Mouse (Mus musculus): ENCODE results near the gene Mlh1. TPM values are rescaled to one million over a fixed set of nuclear protein-coding genes. Genes with fewer than 3 reads are reported as not detected.

The Mlh1 gene
- total RNA-seq, 1 experiment from 2014 or later: 55.0 TPM

- no peak for ATAC-seq (ENCODE audit: extremely low read depth, insufficient number of reproducible peaks, low FRiP score, poor library complexity, severe bottlenecking)
Measured at GRCm38 (mm10) chr9:111237726-111238125, 33.9 kb downstream of the Mlh1 start.

- no peak for ATAC-seq (ENCODE audit: extremely low read depth, insufficient number of reproducible peaks, low FRiP score, poor library complexity, severe bottlenecking)
Measured at GRCm38 (mm10) chr9:111234701-111235100, 36.9 kb downstream of the Mlh1 start.

GRCm38 (mm10) chr9:111228446-111228845 is 43.1 kb downstream of the Mlh1 start:
- no peak for ATAC-seq (ENCODE audit: extremely low read depth, insufficient number of reproducible peaks, low FRiP score, poor library complexity, severe bottlenecking)

- ATAC-seq (ENCODE audit: extremely low read depth, insufficient number of reproducible peaks, low FRiP score, poor library complexity, severe bottlenecking): no peak
Measured at GRCm38 (mm10) chr9:111223406-111223805, 48.2 kb downstream of the Mlh1 start.

GRCm38 (mm10) chr9:111221580-111221979 is 50.0 kb downstream of the Mlh1 start:
- ATAC-seq (ENCODE audit: extremely low read depth, insufficient number of reproducible peaks, low FRiP score, poor library complexity, severe bottlenecking): no peak

GRCm38 (mm10) chr9:111220551-111221080 is 51.0 kb downstream of the Mlh1 start:
- 0 out of 2 replicates have a peak, but pooled peaks have one; percentile 26 for ATAC-seq (ENCODE audit: extremely low read depth, insufficient number of reproducible peaks, low FRiP score, poor library complexity, severe bottlenecking)

GRCm38 (mm10) chr9:111216424-111216823 is 55.2 kb downstream of the Mlh1 start:
- ATAC-seq (ENCODE audit: extremely low read depth, insufficient number of reproducible peaks, low FRiP score, poor library complexity, severe bottlenecking): 0 out of 2 replicates have a peak, but pooled peaks have one; percentile 36

GRCm38 (mm10) chr9:111213501-111213900 is 58.1 kb downstream of the Mlh1 start:
- ATAC-seq (ENCODE audit: extremely low read depth, insufficient number of reproducible peaks, low FRiP score, poor library complexity, severe bottlenecking): no peak

- ATAC-seq (ENCODE audit: extremely low read depth, insufficient number of reproducible peaks, low FRiP score, poor library complexity, severe bottlenecking): no peak
Measured at GRCm38 (mm10) chr9:111211122-111212041, 60.2 kb downstream of the Mlh1 start.

GRCm38 (mm10) chr9:111210412-111210811 is 61.2 kb downstream of the Mlh1 start:
- ATAC-seq (ENCODE audit: extremely low read depth, insufficient number of reproducible peaks, low FRiP score, poor library complexity, severe bottlenecking): no peak

- ATAC-seq (ENCODE audit: extremely low read depth, insufficient number of reproducible peaks, low FRiP score, poor library complexity, severe bottlenecking): no peak
Measured at GRCm38 (mm10) chr9:111209158-111209699, 62.4 kb downstream of the Mlh1 start.

GRCm38 (mm10) chr9:111208185-111208584 is 63.4 kb downstream of the Mlh1 start:
- no peak for ATAC-seq (ENCODE audit: extremely low read depth, insufficient number of reproducible peaks, low FRiP score, poor library complexity, severe bottlenecking)

- no peak for ATAC-seq (ENCODE audit: extremely low read depth, insufficient number of reproducible peaks, low FRiP score, poor library complexity, severe bottlenecking)
Measured at GRCm38 (mm10) chr9:111207683-111208082, 63.9 kb downstream of the Mlh1 start.

- ATAC-seq (ENCODE audit: extremely low read depth, insufficient number of reproducible peaks, low FRiP score, poor library complexity, severe bottlenecking): no peak
Measured at GRCm38 (mm10) chr9:111204601-111205375, 66.8 kb downstream of the Mlh1 start.

- ATAC-seq (ENCODE audit: extremely low read depth, insufficient number of reproducible peaks, low FRiP score, poor library complexity, severe bottlenecking): no peak
Measured at GRCm38 (mm10) chr9:111200208-111200607, 71.4 kb downstream of the Mlh1 start.

GRCm38 (mm10) chr9:111198332-111198731 is 73.3 kb downstream of the Mlh1 start:
- no peak for ATAC-seq (ENCODE audit: extremely low read depth, insufficient number of reproducible peaks, low FRiP score, poor library complexity, severe bottlenecking)

- no peak for ATAC-seq (ENCODE audit: extremely low read depth, insufficient number of reproducible peaks, low FRiP score, poor library complexity, severe bottlenecking)
Measured at GRCm38 (mm10) chr9:111197712-111198111, 73.9 kb downstream of the Mlh1 start.

- no peak for ATAC-seq (ENCODE audit: extremely low read depth, insufficient number of reproducible peaks, low FRiP score, poor library complexity, severe bottlenecking)
Measured at GRCm38 (mm10) chr9:111197116-111197515, 74.5 kb downstream of the Mlh1 start.

GRCm38 (mm10) chr9:111193211-111193610 is 78.4 kb downstream of the Mlh1 start:
- no peak for ATAC-seq (ENCODE audit: extremely low read depth, insufficient number of reproducible peaks, low FRiP score, poor library complexity, severe bottlenecking)
